Mouse (Mus musculus) heart, postnatal 36 days (tissue): ENCODE data around the gene Uhrf1bp1. TPM values are rescaled to one million over a fixed set of nuclear protein-coding genes. Genes with fewer than 3 reads are reported as not detected.
"Not testable (repeated sequence)": the region's sequence is repeated elsewhere in the genome, so short reads cannot be mapped to it uniquely, and the experiment has no call there.

Source experiments
- DNase-seq, 2 experiments: peaks; one replicate each; pipeline ENCODE4 v3.0.0; 2021 to 2022
- intact Hi-C: fragments of 180-260 bp; cut with DNase I; formaldehyde crosslinking; loops from one replicate; pipeline ENCODE4 v1.15.1; 2025
- total RNA-seq, 2 experiments: library from RNA; stranded (reverse); gene quantifications; 2 replicates each; pipeline ENCODE4 v1.2.3; 2021

Uhrf1bp1 gene
- total RNA-seq, 2 experiments from 2014 or later, result 17.1 to 17.9 TPM

DNA sequence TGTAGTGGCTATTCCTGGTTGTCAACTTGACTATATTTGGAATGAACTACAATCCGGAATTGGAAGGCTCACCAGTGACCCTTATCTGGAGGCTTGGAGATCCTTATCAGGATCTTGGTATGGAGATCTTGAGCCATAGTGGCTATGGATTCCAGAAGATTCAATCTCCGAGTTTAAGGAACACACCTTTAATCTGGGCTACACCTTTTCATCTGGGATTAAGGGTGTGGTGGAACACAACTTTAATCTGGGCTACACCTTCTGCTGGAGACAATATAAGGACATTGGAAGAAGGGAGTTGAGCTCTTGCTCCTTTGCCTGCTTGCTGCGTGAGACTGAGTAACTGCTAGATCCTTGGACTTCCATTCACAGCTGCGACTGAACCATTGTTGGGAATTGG, 18.4 kb upstream of the Uhrf1bp1 start, which contains the start of gene Snrpc:
TSS of gene Snrpc (plus strand) at position 301 of the 400 bp plus-strand sequence.
- intact Hi-C loops, DNase-seq: not testable (repeated sequence)

DNA sequence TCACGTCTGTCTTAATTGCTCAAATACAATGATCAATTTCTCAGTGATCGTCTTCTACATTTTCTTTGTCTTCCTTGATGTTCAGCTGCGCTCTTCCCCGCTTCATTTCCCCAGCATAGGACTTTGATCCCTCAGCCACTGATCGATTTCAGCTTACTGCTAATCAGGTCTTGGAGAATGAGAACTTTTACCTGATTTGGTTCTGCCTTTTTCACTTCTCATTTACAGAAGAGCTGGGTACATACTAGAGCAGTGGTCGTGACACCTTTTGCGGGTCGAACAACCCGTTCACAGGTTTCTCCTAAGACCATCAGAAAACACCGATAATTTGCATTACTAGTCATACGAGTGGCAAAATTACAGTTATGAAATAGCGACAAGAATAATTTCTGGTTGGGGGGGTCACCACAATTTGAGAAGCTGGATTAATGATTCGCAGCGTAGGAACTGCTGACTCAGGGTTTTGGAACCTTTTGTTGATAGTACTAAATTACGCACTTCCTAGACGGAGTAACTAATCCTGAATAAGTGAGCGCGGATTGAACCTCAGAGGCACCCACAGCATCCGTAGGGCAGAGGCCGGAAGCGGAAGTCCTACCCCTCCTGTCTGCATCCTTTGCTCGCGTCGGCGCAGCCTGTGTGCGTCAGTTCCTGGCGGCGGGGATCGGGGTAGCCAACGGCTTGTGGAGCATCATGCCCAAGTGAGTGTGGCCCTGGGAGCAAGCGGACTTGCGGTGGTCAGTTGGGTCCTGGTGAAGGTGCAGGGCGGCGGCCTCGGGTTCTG, 16.6 kb upstream of the Uhrf1bp1 start:
- intact Hi-C loops, result loop anchor here (1.0 to 2.0 kb wide), 2 partner anchors 19 to 67 kb away; partner anchors contain the start of gene D17Wsu92e
- DNase-seq, result peak; percentile 95 to 96

DNA sequence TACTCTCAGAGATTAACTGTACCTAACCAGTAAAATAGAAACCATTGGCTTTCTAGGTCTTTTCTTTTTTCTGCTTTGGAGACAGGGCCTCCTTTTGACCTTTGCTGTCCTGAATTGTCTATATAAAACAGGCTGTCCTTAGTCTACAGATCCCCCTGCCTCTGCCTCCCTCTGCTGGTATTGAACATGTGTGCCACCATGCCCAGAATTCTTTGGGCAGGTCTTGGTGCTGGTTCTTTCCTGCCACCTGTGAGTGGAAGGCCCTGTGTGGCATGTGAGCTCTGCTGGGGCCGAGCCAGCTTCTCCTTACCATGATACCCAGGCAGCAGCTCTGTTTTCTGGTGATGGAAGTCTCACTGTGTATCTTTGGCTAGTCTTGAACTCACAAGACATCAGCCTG, 7.9 kb upstream of the Uhrf1bp1 start:
- intact Hi-C loops, result no loop called here
- DNase-seq, result no peak

GRCm38 (mm10) chr17:27851076-27851475, 5.2 kb upstream of the Uhrf1bp1 start:
- DNase-seq, result no peak
- intact Hi-C loops, result no loop called here

GRCm38 (mm10) chr17:27856798-27857648, 782 bp downstream of the Uhrf1bp1 start:
- DNase-seq, result peak; percentile 46 to 59
- intact Hi-C loops, result no loop called here

DNA sequence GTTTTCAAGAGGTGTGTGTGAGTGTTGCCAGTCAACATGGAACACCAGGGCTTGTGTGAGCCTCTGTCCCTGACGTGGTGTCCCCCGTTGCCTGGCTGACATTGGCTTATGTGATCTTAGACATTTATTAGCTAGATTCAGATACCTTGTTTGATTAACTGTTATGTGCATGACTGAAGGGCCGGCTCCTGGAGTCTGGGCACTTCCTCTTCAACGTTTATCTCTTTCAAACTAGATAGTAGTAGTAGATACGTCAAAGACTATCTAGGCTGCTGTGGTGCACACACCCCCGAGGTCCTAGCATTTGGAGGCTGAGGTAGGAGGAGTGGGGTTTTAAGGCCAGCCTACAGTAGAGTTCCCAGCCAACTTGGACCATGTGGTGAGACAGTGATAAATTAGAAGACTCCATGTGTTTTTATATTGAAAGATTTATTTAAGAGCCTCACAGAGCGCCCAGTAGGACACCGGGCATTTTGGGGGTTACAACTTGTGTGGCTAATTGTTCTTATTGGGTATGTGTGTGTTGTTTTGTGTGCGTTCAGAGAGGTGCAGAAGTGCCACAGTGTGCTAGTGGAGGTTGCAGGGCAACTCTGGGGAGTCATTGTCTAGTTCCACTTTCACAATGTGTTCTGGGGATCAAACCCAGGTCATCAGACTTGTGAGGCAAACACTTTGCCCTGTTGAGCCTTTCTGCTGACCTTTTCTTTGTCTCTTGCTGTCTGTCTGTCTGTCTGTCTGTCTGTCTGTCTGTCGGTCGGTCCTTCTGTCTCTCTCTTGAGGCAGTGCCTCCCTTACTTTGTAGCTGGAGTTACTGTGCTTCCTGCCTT, 1.6 kb downstream of the Uhrf1bp1 start:
- DNase-seq, result no peak
- intact Hi-C loops, result no loop called here

- DNase-seq, result no peak
- intact Hi-C loops, result no loop called here
These were observed 2.9 kb downstream of the Uhrf1bp1 start for GRCm38 (mm10) chr17:27859131-27859530.

DNA sequence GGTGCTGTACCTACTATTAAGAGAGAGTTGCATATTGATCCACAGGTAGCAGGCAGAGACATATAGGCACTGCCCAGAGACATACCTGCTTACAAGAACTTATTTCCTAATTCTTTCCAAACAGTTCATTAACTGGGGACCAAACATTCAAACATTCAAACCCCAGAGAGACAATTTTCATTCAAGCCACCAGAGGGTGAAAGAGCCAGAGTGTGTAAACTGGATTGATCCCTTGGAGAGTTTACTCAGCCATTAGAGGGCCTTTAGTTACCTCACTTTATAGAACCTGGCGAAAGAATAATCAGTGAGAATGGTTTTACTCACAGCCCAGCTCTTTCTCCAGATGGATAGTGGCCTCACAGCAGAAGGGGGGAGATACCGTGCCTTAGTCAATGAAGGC, 9.2 kb downstream of the Uhrf1bp1 start:
- intact Hi-C loops, result no loop called here
- DNase-seq, result no peak

DNA sequence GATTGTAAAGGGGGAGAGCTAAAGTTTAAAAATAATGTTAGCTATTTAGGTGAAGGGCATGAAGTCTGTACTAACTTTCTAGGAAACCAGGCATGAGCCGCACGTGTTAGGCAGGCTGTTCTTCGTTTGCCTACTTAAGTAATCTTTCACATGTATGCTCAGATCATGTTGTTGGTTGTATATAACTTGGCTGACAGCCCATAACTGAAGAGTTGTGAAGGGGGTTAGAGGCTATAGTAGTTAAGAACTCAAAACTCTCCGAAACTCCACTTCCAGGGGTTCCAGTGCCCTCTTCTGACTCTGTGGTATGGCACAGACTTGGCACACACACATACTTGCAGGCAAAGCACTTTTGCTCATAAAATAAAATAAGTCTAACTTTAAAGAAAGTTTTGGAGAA, 10.5 kb downstream of the Uhrf1bp1 start:
- intact Hi-C loops, result no loop called here
- no peak for DNase-seq

- DNase-seq, result no peak
- intact Hi-C loops, result no loop called here
These were observed 15.6 kb downstream of the Uhrf1bp1 start for GRCm38 (mm10) chr17:27871851-27872250.

- intact Hi-C loops, result no loop called here
- DNase-seq, result no peak
These were observed 17.3 kb downstream of the Uhrf1bp1 start for GRCm38 (mm10) chr17:27873583-27873982.

GRCm38 (mm10) chr17:27874510-27874909, 18.3 kb downstream of the Uhrf1bp1 start:
- no peak for DNase-seq
- intact Hi-C loops, result no loop called here

- intact Hi-C loops, result no loop called here
These were observed 25.3 kb downstream of the Uhrf1bp1 start for GRCm38 (mm10) chr17:27881518-27881917.

DNA sequence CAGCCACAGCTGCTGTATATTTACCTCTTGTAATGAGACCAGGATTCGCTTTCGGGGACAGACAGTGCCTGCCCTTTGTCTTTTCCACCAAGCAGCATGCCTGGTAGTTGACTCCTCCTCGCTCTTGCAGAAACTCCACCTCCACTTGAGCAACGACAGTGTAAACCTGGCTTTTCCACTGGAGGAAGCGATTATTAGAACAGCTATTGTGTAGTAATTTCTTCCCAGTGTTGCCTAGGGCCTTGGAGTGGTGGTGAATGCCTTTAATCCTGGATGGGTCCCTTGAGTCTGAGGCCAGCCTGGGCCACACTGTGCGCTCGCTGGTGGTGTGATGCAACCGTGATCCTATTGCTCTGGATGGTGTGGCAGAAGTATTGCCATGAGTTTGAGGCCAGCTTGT, 26.9 kb downstream of the Uhrf1bp1 start:
- intact Hi-C loops, result no loop called here
- no peak for DNase-seq

More at GRCm38 (mm10) chr17:27881518-27881917, 25.3 kb downstream of the Uhrf1bp1 start:
- peak in 1 of 2 experiments; percentile 8 for DNase-seq

GRCm38 (mm10) chr17:27883994-27884393, 27.8 kb downstream of the Uhrf1bp1 start:
- DNase-seq, result no peak
- intact Hi-C loops, result no loop called here

- intact Hi-C loops, result no loop called here
- peak; percentile 29 to 38 for DNase-seq
These were observed 30.4 kb downstream of the Uhrf1bp1 start for GRCm38 (mm10) chr17:27886499-27887210.

GRCm38 (mm10) chr17:27907512-27908205, 51.4 kb downstream of the Uhrf1bp1 start:
- DNase-seq, result peak; percentile 94 to 97
- intact Hi-C loops, result loop anchor here (2.0 to 5.0 kb wide), 6 partner anchors 63 to 255 kb away; no protein-coding TSS in a partner anchor

DNA sequence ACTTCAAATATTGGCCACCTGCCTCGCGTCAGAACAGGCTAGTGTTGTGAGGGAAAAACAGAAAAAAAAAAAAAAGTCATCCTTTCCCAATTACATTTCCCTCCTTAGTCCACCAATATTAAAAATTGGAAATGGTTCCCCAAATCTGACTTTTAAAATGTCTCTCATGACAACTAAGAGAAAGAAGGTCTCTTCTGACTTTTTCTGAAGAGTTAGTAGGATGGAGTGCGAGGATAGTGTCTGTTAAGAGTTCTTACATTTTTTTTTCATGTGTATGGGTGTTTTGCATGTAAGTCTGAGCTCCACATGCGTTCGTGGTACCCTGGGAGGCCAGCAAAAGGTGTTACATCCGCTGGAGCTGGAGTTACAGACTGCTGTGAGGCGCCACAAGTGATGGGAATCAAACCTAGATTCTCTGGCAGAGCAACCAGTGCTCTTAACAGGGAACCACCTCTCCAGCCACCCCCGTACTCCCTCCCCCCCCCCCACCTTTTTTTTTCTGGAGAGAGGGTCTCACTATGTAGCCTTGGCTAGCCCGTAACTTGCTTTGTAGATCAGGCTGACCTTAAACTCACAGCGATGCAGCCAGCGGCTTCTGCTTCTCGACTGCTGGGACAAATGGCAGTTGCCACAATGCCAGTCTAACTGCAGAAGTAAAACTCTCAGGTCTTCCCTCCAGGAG, 52.1 kb downstream of the Uhrf1bp1 start:
- DNase-seq, result peak in 1 of 2 experiments; percentile 50
- intact Hi-C loops, result loop anchor here (2.0 to 5.0 kb wide), 5 partner anchors 62 to 254 kb away; no protein-coding TSS in a partner anchor
